Mouse (Mus musculus) brain, embryonic 14.5 days (tissue): ENCODE measurements at regions not wholly inside any gene's neighbourhood (a gene's known extent, or its start where the extent isn't known, plus 50 kb on each side); places are given as distances from the start of the nearest gene placed in this dataset.
A peak's percentile ranks its signal among the peaks of the same experiment; 100 is the strongest.

Source experiments
- DNase-seq: peaks from one replicate; pipeline ENCODE4 v3.0.0-alpha.2; 2011; ENCODE audit warnings: low read depth
- CTCF ChIP-seq: fragments of 200-500 bp; IDR thresholded peaks from 2 replicates; pipeline ENCODE4 v1.5.1; 2012; ENCODE audit warnings: inconsistent platforms, mild to moderate bottlenecking, moderate library complexity, borderline replicate concordance; ENCODE audit not compliant: insufficient read depth, insufficient read length; ENCODE audit errors: extremely low read depth
- POLR2A ChIP-seq: fragments of 200-500 bp; IDR thresholded peaks from 2 replicates; pipeline ENCODE4 v1.6.1; 2012; ENCODE audit warnings: mild to moderate bottlenecking, inconsistent platforms, borderline replicate concordance; ENCODE audit not compliant: poor library complexity, insufficient read depth, insufficient read length, severe bottlenecking; ENCODE audit errors: extremely low read depth

- no peak for DNase-seq
- TF ChIP-seq POLR2A: no peak
- TF ChIP-seq CTCF: peak; percentile 48; the same call in 1 of the 2 replicates
These were observed 281.9 kb upstream of the Jmjd1c start for GRCm38 (mm10) chr10:66813850-66814564.

- TF ChIP-seq POLR2A: no peak
- peak; percentile 90 for TF ChIP-seq CTCF
- peak; percentile 95 for DNase-seq
These were observed 281.2 kb upstream of the Jmjd1c start for GRCm38 (mm10) chr10:66814565-66815201.

GRCm38 (mm10) chr10:66815951-66816350 is 280.0 kb upstream of the Jmjd1c start:
- TF ChIP-seq CTCF: no peak
- no peak for TF ChIP-seq POLR2A
- DNase-seq: no peak

GRCm38 (mm10) chr10:66816776-66817175 is 279.1 kb upstream of the Jmjd1c start:
- TF ChIP-seq POLR2A (no peak), CTCF (no peak)
- DNase-seq: no peak

- TF ChIP-seq CTCF (no peak), POLR2A (no peak)
- DNase-seq: no peak
These were observed 278.0 kb upstream of the Jmjd1c start for GRCm38 (mm10) chr10:66817876-66818275.

GRCm38 (mm10) chr10:66819517-66819916 is 276.4 kb upstream of the Jmjd1c start:
- DNase-seq: no peak
- no peak for TF ChIP-seq POLR2A
- TF ChIP-seq CTCF: no peak

- DNase-seq: no peak
- no peak for TF ChIP-seq CTCF
These were observed 270.2 kb upstream of the Jmjd1c start for GRCm38 (mm10) chr10:66825737-66826136.

- TF ChIP-seq POLR2A (no peak), CTCF (no peak)
- DNase-seq: no peak
These were observed 269.6 kb upstream of the Jmjd1c start for GRCm38 (mm10) chr10:66826327-66826726.

- DNase-seq: no peak
- TF ChIP-seq POLR2A (no peak), CTCF (no peak)
These were observed 261.0 kb upstream of the Jmjd1c start for GRCm38 (mm10) chr10:66834974-66835373.

GRCm38 (mm10) chr10:66839058-66839457 is 256.9 kb upstream of the Jmjd1c start:
- DNase-seq: peak; percentile 31
- TF ChIP-seq POLR2A: no peak
- no peak for TF ChIP-seq CTCF

GRCm38 (mm10) chr10:66843258-66843657 is 252.7 kb upstream of the Jmjd1c start:
- TF ChIP-seq CTCF: no peak
- TF ChIP-seq POLR2A: no peak
- DNase-seq: no peak

- no peak for DNase-seq
- TF ChIP-seq POLR2A: no peak
- no peak for TF ChIP-seq CTCF
These were observed 247.1 kb upstream of the Jmjd1c start for GRCm38 (mm10) chr10:66848778-66849177.

- no peak for DNase-seq
- TF ChIP-seq CTCF (no peak), POLR2A (no peak)
These were observed 246.2 kb upstream of the Jmjd1c start for GRCm38 (mm10) chr10:66849681-66850080.
